Mouse (Mus musculus) layer of hippocampus, postnatal 14 days (tissue): Measurements from ENCODE around the gene Gm19668. TPM values are rescaled to one million over a fixed set of nuclear protein-coding genes. Genes with fewer than 3 reads are reported as not detected.
"Not testable (repeated sequence)": the region's sequence is repeated elsewhere in the genome, so short reads cannot be mapped to it uniquely, and the experiment has no call there.

Experiments used
- DNase-seq, 2 experiments: peaks; one replicate each; pipeline ENCODE4 v3.0.0; 2021 to 2022; ENCODE audit warnings: low spot score in 2 of 2, mixed read lengths in 1 of 2
- long read RNA-seq, 2 experiments: library from polyadenylated mRNA; stranded (forward); transcript quantifications; one replicate each; pipeline ENCODE4 v2.0.0; 2021
- total RNA-seq, 2 experiments: library from RNA; stranded (reverse); gene quantifications; 2 replicates each; pipeline ENCODE4 v1.2.3; 2021

The Gm19668 gene
- not detected for total RNA-seq
- long read RNA-seq, experiment 1: 0 reads
- long read RNA-seq, experiment 2: 0 reads

DNA sequence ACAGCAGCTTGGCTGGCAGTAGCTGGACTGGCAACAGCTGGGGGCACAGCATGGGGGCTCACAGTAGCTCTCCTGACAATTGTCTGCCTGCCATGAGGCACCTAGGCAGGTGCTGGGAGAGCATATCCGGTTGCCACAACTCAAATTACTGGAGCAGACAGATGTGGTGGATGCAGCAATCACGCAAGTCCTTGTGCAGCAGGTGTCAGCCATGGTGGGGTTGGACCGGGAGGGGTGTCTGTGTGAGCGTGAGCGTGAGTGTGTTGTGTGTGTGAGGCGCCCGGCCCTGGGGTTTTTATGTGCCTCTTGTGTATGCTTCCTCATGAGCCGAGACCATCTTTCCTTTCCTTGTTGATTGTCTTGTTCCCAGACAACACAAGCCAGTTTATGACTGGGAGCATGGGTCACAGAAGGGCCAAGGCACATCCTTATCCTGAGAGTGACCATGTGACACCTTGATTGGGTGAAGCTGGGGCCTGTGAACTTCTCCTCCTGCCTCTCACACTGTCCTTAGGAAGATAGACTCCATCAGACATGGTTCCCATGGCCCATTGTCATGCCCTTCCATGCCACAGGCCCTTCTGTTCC lies at the start of gene Gm19668:
Gm19668 (minus strand) TSS at position 213 of the 588 bp plus-strand sequence.
- DNase-seq: no peak

DNA sequence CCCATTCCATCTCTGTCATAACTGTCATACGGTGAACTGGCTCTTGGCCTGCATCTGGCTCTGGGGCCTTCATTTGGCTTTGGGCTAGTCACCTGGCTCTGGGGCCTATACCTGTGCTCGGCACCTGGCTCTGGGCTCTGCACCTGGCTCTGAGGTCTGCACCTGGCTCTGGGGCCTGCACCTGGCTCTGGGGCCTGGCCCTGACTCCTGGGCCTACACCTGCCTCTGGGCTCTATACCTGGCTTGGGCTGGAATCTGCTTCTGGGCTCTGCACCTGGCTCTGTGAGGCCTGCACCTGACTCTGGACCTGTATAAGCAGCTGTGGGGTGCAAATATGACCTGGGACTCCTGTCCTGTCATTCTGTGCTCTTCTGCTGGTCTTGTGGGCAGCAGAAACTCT lies 48.6 kb upstream of the Gm19668 start:
- DNase-seq: no peak

- DNase-seq: no peak
These were observed 48.0 kb upstream of the Gm19668 start for GRCm38 (mm10) chr10:77846961-77847360.

DNA sequence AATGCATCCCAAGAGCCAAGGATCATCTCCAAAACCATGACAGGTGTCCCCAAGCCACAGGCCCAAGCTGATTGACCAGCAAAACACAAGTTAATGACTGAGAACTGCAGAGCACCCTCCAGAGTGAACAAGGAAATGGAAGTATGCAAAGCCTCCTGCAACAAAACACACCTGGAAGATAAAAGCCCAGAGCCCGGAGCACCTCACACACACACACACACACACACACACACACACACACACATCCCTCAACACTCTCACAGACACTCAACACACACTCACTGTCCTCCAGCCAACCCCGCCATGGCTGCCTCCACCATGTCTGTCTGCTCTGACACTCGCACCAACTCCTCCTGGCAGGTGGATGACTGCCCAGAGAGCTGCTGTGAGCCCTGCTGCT lies 47.6 kb upstream of the Gm19668 start, which contains the start of gene Gm36176:
Gm36176 (plus strand) TSS at position 301 of the 400 bp plus-strand sequence.
- DNase-seq: no peak

- DNase-seq: no peak
These were observed 40.1 kb upstream of the Gm19668 start for GRCm38 (mm10) chr10:77839006-77839405.

DNA sequence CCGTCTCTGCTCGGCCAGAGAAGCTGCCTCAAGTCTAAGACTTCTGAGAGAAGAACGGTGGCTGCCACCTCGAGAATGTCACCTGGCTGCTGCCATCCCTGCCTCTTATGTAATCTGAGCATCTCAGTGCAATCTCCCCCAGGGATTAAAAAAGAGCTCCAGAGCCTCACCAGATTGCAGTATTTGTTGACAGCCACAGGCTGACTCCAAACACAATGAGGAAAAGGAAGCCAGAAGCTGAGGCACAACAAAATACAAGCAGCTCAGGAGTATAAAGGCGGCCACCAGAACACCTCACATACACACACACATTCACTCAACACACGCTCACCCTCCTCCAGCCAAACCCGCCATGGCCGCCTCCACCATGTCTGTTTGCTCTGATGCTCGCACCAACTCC lies 36.7 kb upstream of the Gm19668 start, which contains the start of gene Krtap10-10:
Krtap10-10 (plus strand) TSS at position 301 of the 400 bp plus-strand sequence.
- DNase-seq: no peak

DNA sequence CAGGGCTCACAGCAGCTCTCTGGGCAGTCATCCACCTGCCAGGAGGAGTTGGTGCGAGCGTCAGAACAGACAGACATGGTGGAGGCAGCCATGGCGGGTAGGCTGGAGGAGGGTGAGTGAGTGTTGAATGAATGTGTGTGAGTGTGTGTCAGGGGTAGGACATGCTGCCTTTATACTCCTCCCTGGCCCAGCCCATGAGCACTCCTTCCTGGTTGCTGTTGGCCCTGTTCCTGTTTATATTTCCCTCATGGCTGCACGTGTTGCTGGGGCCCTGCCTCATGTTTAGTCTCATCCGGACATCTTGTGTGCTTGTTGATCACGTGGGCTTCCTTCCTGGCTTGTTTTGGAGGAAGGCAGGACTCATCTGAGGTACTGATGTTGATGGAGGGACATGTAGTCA lies 28.0 kb upstream of the Gm19668 start, which contains the start of gene Krtap10-4:
Krtap10-4 (minus strand) TSS at position 145 of the 400 bp plus-strand sequence.
- no peak for DNase-seq

DNA sequence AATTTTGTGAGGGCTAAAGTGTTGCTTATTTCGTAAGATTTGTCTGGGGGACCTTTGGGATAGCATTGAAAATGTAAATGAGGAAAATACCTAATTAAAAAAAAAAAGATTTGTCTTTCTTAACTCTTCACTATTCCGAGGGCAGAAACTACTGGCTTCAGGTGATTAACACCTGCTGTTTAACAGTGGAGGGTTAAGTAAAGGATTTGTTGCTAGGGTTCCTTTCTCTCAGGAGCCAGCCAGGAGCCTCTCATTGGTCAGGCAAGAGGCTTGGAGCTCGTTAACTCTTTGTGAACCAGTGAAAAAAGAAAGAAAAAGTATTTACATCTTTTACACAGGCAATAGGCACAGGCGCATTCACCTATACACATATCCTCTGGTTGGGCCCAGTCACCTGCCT lies 20.3 kb upstream of the Gm19668 start:
- DNase-seq: no peak

GRCm38 (mm10) chr10:77818523-77818922 lies 19.6 kb upstream of the Gm19668 start:
- DNase-seq: no peak

- DNase-seq: no peak
These were observed 16.6 kb upstream of the Gm19668 start for GRCm38 (mm10) chr10:77815514-77815913.

GRCm38 (mm10) chr10:77814382-77814781 lies 15.4 kb upstream of the Gm19668 start, which contains the start of gene Gm2696:
Gm2696 (plus strand) TSS chr10:77814682.
- DNase-seq: no peak

DNA sequence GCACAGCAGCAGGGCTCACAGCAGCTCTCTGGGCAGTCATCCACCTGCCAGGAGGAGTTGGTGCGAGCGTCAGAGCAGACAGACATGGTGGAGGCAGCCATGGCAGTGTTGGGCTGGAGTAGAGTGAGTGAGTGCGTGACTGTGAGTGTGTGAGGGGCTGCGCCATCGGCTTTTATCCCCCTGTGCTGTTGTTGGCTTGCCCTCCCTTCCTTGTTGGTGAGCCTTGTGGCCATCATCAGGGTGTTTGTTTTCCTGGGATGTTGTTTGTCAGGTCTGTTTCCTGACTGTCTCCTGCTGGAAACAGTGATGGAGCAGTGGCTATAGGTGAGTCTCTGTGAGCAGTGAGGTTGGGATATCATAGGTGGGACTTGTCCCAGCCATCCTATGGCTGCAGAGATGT lies 12.8 kb upstream of the Gm19668 start, which contains the start of gene Gm9507:
Gm9507 (minus strand) TSS at position 101 of the 400 bp plus-strand sequence.
- no peak for DNase-seq

DNA sequence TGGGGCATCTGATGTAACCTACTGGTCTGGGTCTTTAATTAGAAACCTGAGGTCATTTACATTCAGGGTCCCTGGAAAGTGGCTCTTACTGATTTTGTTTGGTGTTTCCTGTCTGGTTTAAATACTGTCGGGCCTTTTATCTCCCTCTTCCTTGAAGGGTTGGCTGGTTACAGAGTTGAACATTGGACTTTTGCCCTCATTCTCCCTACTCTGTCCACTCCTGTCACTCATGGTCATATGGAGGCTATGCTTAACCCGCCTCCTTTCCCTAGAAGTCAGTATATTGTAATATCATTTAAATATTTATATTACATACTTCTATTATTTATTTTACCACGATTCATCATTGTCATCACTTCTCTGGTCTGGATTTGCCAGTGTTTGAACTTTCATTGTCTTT lies 5.2 kb upstream of the Gm19668 start:
- DNase-seq: no peak

GRCm38 (mm10) chr10:77798164-77798920 lies 591 bp downstream of the Gm19668 start:
- DNase-seq: not testable (repeated sequence)

GRCm38 (mm10) chr10:77797677-77798076 lies 1.3 kb downstream of the Gm19668 start:
- DNase-seq: no peak

DNA sequence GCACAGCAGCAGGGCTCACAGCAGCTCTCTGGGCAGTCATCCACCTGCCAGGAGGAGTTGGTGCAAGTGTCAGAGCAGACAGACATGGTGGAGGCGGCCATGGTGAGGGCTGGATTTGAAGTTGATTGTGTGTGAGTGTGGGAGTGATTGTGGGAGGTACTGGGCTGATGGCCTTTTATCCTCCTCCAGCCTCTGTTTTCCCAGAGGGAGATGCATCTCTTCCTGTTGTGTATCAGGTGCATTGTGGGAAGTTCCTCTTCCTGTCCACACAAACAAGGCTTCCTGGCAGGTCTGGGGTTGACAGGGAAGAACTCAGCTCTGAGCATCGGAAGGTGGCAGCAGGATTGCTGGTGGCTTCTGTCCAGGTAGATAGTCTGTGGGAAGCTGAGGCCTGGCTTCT lies 4.0 kb downstream of the Gm19668 start, which contains the start of gene Gm9639:
Gm9639 (minus strand) TSS at position 101 of the 400 bp plus-strand sequence.
- no peak for DNase-seq

- DNase-seq: no peak
These were observed 10.3 kb downstream of the Gm19668 start for GRCm38 (mm10) chr10:77788621-77789020.

DNA sequence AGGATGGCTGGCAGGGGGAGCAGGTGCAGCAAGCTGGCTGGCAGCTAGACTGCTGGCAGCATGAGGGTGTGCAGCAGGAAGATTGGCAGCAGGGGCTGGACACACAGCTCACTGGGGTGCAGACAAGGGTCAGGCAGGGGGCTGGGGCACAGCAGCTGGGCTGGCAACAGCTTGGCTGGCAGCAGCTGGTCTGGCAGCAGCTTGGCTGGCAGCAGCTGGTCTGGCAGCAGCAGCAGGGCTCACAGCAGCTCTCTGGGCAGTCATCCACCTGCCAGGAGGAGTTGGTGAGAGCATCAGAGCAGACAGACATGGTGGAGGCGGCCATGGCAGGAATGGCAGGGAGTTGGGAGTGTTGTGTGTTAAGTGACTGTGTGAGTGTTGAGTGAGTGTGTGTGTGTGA lies 11.1 kb downstream of the Gm19668 start, which contains the start of gene Gm7137:
Gm7137 (minus strand) TSS at position 325 of the 400 bp plus-strand sequence.
- DNase-seq: not testable (repeated sequence)

DNA sequence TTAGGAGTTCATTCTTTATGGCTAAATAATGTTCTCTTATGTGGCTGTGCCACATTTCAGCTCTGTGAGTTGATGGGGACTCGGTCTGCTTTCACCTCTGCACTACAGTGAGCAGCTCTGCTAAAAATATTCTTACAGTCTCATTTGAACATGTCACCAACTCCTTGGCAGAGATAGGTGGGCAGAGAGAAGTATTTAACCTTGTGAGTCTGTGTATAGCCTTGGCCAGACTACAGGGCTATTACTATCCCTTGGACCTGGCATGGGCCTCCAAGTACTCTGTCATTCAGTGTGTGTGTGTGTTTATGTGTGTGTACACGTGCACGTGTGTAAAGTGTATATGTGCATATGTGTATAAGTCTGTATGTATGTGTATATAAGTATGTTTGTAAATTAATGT lies 15.5 kb downstream of the Gm19668 start:
- not testable (repeated sequence) for DNase-seq

DNA sequence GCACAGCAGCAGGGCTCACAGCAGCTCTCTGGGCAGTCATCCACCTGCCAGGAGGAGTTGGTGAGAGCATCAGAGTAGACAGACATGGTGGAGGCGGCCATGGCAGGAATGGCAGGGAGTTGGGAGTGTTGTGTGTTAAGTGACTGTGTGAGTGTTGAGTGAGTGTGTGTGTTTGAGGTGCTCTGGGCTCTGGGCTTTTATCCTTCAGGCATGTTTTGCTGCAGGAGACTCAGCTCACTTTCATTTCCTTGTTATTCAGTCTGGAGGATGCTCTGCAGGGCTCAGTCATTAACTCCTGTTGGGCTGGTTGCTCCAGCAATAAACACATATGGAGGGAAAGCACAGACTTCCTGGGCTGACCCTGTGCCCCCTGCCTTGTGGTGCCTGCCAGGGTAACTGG lies 16.5 kb downstream of the Gm19668 start, which contains the start of gene Gm3250:
Gm3250 (minus strand) TSS at position 101 of the 400 bp plus-strand sequence.
- DNase-seq: not testable (repeated sequence)

DNA sequence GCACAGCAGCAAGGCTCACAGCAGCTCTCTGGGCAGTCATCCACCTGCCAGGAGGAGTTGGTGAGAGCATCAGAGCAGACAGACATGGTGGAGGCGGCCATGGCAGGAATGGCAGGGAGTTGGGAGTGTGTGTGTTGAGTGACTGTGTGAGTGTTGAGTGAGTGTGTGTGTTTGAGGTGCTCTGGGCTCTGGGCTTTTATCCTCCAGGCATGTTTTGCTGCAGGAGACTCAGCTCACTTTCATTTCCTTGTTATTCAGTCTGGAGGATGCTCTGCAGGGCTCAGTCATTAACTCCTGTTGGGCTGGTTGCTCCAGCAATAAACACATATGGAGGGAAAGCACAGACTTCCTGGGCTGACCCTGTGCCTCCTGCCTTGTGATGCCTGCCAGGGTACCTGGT lies 22.1 kb downstream of the Gm19668 start, which contains the start of gene Gm7138:
Gm7138 (minus strand) TSS at position 101 of the 400 bp plus-strand sequence.
- not testable (repeated sequence) for DNase-seq

DNA sequence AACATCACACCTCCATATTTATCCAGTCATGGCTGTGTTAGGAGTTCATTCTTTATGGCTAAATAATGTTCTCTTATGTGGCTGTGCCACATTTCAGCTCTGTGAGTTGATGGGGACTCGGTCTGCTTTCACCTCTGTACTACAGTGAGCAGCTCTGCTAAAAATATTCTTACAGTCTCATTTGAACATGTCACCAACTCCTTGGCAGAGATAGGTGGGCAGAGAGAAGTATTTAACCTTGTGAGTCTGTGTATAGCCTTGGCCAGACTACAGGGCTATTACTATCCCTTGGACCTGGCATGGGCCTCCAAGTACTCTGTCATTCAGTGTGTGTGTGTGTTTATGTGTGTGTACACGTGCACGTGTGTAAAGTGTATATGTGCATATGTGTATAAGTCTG lies 26.8 kb downstream of the Gm19668 start:
- DNase-seq: not testable (repeated sequence)
